Mouse (Mus musculus) stomach, embryonic 15.5 days (tissue): ENCODE data around the gene Vps8. TPM values are rescaled to one million over a fixed set of nuclear protein-coding genes. Genes with fewer than 3 reads are reported as not detected.
"Not testable (repeated sequence)": the region's sequence is repeated elsewhere in the genome, so short reads cannot be mapped to it uniquely, and the experiment has no call there.

Source experiments
- ATAC-seq: fragments of 200-750 bp; cut with Nextera tagmentation; 2 replicates; pipeline ENCODE4 v1.8.0; 2017; ENCODE audit warnings: low read depth, moderate number of reproducible peaks, moderate TSS enrichment; ENCODE audit not compliant: insufficient read depth, low FRiP score
- H3K27ac ChIP-seq: fragments of 300-500 bp; sonication (generic); 2 replicates; pipeline ENCODE4 v1.5.1; 2015; ENCODE audit warnings: mild to moderate bottlenecking, inconsistent platforms
- H3K27me3 ChIP-seq: fragments of 300-500 bp; sonication (generic); replicated peaks from 2 replicates; pipeline ENCODE4 v1.6.1; 2015; ENCODE audit warnings: inconsistent platforms
- H3K36me3 ChIP-seq: fragments of 300-500 bp; sonication (generic); 2 replicates; pipeline ENCODE4 v1.6.1; 2015; ENCODE audit warnings: inconsistent platforms
- H3K4me1 ChIP-seq: fragments of 300-500 bp; sonication (generic); 2 replicates; pipeline ENCODE4 v1.6.1; 2015; ENCODE audit warnings: inconsistent platforms
- H3K4me2 ChIP-seq: fragments of 300-500 bp; sonication (generic); 2 replicates; pipeline ENCODE4 v1.6.1; 2015; ENCODE audit warnings: mild to moderate bottlenecking, inconsistent platforms
- H3K4me3 ChIP-seq: fragments of 300-500 bp; sonication (generic); replicated peaks from 2 replicates; pipeline ENCODE4 v1.5.1; 2015; ENCODE audit warnings: inconsistent platforms
- H3K9ac ChIP-seq: fragments of 300-500 bp; sonication (generic); 2 replicates; pipeline ENCODE4 v1.6.1; 2015; ENCODE audit warnings: inconsistent platforms
- H3K9me3 ChIP-seq: fragments of 300-500 bp; sonication (generic); 2 replicates; pipeline ENCODE4 v1.6.1; 2016; ENCODE audit warnings: inconsistent platforms
- WGBS: fragments of 180-500 bp; shearing (Covaris S2); methylation state at CpG from one replicate; pipeline ENCODE4 v1.1.7; 2015; 5-methylcytosine and 5-hydroxymethylcytosine counted together
- polyA plus RNA-seq: library from polyadenylated mRNA; unstranded; fragments of >200 nt; fragmentation: Nextera tagmentation; extraction: Ambion mirVana; gene quantifications from 2 replicates; pipeline ENCODE4 v1.2.1, GENCODE M21; 2015

Vps8 gene
- polyA plus RNA-seq, 1 experiment from 2014 or later: 17.2 TPM

DNA sequence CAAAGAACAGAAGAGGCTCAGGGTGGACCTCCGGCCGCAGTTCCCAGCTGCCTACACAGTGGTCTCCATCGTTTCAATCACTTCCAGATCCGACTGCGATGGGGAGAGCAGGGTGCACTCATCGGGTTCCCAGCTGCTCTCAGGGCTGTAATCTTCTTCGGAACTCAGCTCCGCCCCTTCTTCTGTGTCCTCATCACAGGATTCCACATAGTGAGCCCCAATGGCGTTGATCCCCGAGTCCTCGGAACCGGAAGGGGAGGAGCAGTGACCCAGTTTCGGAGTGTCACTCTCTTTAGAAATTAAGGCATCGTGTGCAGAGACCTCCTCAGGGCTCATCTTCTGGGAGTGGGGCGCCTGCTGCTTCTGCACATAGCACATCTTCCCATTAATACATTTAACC lies 230.2 kb downstream of the Vps8 start:
- H3K4me1 ChIP-seq: no peaks in the 10 kb centered on the region
- H3K27me3 ChIP-seq: no peaks in the 10 kb centered on the region
- H3K9ac ChIP-seq: no peak overlapping the region
- H3K4me3 ChIP-seq: no peak overlapping the region
- no peak overlapping the region for H3K4me2 ChIP-seq
- WGBS: 80% methylated on average over 15 of the region's 15 CpGs
- ATAC-seq: no peak
- H3K9me3 ChIP-seq: no peaks in the 10 kb centered on the region
- no peaks in the 10 kb centered on the region for H3K36me3 ChIP-seq
- H3K27ac ChIP-seq: no peak overlapping the region

DNA sequence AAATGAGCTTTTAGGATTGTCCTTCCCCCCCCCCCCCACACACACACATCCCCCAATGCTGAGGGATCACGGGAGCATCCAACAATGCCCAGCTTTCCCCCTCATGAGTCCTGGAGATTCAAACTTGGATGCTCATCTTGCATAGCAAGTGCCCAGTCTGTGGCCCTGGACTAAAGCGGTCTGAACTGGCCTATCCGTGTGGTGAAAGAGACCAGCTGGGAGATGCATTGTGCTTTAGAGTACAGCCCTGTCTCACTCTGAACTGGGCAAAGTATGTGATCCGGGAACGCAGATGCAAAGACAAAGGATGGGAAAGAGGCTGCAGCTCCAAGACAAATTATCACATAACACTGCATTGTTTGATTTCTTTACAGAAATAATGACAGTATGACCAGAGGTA lies 231.5 kb downstream of the Vps8 start:
- H3K4me1 ChIP-seq: no peaks in the 10 kb centered on the region
- no peak overlapping the region for H3K4me3 ChIP-seq
- 85% methylated on average over 5 of the region's 5 CpGs for WGBS
- no peak for ATAC-seq
- no peaks in the 10 kb centered on the region for H3K27me3 ChIP-seq
- H3K36me3 ChIP-seq: no peaks in the 10 kb centered on the region
- no peaks in the 10 kb centered on the region for H3K9me3 ChIP-seq
- no peak overlapping the region for H3K27ac ChIP-seq
- no peak overlapping the region for H3K4me2 ChIP-seq
- H3K9ac ChIP-seq: no peak overlapping the region

DNA sequence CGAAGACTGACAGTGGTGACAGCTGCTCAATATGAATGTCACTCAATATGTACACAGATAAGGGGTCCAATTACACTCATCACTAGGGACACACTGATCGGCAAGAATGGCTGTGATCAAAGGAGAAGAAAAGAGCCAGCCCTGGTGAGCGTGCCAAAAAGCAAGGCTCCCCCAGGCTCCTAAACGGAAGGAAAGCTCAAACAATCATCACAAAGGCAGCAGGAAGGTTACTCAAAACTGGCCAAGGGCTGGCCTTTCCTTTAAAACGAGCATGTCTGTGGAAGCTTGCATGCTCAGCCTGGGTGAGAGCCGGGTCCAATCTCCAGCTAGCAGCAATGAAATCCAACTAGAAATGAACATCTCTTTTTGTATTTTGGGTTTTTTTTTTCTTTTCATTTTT lies 232.4 kb downstream of the Vps8 start:
- 45% methylated on average over 6 of the region's 6 CpGs for WGBS

DNA sequence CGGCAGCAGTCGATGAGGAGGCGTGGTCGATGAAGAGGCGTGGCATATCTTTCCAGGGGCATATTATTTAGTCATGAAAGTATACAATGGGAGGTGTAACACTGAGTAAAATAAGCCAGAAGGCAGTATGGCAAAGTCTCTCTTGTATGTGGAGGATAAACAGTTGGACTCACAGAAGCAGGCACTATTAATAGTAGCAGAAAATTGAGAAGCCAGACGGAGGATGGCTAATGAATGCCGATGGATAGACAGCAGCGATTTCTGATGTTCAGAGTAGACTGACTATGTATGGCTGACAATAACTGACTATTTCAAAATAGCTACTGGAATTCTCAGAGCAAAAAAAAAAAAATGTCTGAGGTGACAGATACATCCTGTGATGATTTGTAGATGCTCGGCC lies 233.0 kb downstream of the Vps8 start:
- no peak for ATAC-seq
- no peaks in the 10 kb centered on the region for H3K4me1 ChIP-seq
- H3K27ac ChIP-seq: no peak overlapping the region
- WGBS: 86% methylated on average over 9 of the region's 9 CpGs
- H3K9ac ChIP-seq: no peak overlapping the region
- no peaks in the 10 kb centered on the region for H3K36me3 ChIP-seq
- no peaks in the 10 kb centered on the region for H3K27me3 ChIP-seq
- H3K9me3 ChIP-seq: no peaks in the 10 kb centered on the region
- H3K4me3 ChIP-seq: no peak overlapping the region
- H3K4me2 ChIP-seq: no peak overlapping the region

More for the DNA sequence above, 232.4 kb downstream of the Vps8 start:
- Histone ChIP-seq H3K4me2 (no peak overlapping the region), H3K27ac (no peak overlapping the region), H3K9me3 (no peaks in the 10 kb centered on the region), H3K4me3 (no peak overlapping the region), H3K4me1 (no peaks in the 10 kb centered on the region), H3K36me3 (no peaks in the 10 kb centered on the region), H3K27me3 (no peaks in the 10 kb centered on the region), H3K9ac (no peak overlapping the region)
- ATAC-seq: no peak

DNA sequence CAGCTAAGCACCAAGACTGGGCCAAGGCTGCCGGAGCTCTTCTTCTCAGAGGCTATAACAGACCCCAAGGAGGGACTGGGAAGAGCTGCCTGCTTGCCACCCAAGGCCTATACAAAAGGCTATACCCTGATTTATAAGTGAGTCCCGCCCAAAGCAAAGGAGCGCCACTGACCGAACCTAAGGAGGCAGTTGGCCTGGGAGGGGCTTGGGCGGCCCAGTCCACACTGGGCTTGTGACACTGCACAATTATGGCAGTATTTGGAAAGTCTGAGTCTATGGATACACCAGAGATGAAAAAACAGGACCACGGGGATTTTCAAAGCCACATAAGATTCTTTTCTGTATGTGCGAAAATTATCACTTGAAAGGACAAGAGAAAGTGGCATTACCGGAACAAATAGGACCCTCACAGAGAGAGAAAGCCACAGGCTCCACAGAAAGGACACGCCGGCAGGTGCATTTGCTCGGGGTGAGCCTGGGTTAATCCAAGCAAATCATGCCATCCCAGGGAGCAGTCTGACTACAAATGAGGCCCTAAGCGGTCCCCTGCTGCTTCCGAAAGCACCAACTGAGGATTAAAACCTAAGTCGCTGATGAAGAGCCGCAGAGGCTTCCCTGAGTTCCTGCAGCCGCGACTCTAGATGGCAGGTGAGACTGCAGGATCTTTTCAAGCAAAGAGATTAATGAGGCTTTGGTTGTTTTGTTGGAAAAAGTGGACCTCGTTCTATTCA lies 241.9 kb downstream of the Vps8 start:
- H3K9ac ChIP-seq: no peak overlapping the region
- H3K27me3 ChIP-seq: no peaks in the 10 kb centered on the region
- WGBS: 45% methylated on average over 18 of the region's 18 CpGs
- H3K9me3 ChIP-seq: no peaks in the 10 kb centered on the region
- H3K4me3 ChIP-seq: no peak overlapping the region
- no peak overlapping the region for H3K27ac ChIP-seq
- ATAC-seq: no peak
- H3K36me3 ChIP-seq: no peaks in the 10 kb centered on the region
- H3K4me2 ChIP-seq: no peak overlapping the region
- no peaks in the 10 kb centered on the region for H3K4me1 ChIP-seq

DNA sequence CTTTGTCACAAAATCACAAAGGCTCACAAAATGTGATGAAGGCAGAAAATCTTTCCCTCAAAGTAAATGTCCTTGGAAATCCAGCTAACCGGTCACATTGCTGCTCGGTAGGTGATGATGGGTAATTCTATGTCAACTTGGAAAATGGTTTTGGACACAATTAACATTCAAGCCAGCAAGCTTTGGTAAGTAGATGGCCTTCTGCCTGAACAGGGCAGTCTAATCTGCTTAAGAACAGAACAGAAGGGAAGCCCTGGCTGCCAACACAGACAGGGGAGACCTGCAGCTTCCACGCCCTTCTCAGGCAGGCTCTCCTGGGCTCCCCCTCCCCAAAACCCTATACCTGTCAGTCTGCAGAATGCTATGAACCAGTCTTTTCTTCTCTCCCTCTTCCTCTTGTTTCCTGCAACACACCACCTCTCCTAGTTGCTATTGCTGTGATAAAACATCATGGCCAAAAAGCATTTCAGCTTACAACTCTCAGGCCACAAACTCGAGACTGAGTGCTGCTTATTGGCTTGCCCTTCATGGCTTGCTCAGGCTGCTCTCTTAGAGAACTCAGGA lies 242.6 kb downstream of the Vps8 start:
- no peak overlapping the region for H3K4me2 ChIP-seq

DNA sequence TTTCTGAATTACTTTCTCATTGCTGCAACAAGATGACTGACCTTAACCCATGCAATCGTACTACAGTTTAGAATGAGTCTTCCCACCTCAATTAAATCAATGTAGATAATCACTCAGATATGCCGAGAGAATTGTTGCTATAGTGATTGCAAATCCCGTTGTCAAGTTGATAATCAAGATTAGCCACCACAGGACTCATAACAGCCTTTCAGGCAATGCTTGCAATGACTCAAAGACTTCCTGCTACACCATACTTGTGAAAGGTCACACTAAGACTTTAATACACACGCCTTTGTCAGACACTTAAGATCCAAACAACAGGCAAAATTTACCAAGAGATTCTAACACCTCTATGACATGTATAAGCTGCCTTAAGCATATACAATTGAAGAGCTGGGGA lies 249.0 kb downstream of the Vps8 start:
- no peak overlapping the region for H3K4me3 ChIP-seq
- H3K4me1 ChIP-seq: no peaks in the 10 kb centered on the region
- H3K27me3 ChIP-seq: no peaks in the 10 kb centered on the region
- H3K4me2 ChIP-seq: no peak overlapping the region
- 75% methylated on average over 4 of the region's 4 CpGs for WGBS
- H3K27ac ChIP-seq: no peak overlapping the region
- no peak overlapping the region for H3K9ac ChIP-seq
- peaks cover 3% of the 10 kb centered on the region; the same call in 1 of the 2 replicates for H3K36me3 ChIP-seq
- ATAC-seq: no peak
- H3K9me3 ChIP-seq: no peaks in the 10 kb centered on the region

More for the DNA sequence above, 242.6 kb downstream of the Vps8 start:
- H3K4me1 ChIP-seq: no peaks in the 10 kb centered on the region
- H3K36me3 ChIP-seq: no peaks in the 10 kb centered on the region
- no peaks in the 10 kb centered on the region for H3K9me3 ChIP-seq
- ATAC-seq: no peak
- 38% methylated on average over 4 of the region's 4 CpGs for WGBS
- H3K27ac ChIP-seq: no peak overlapping the region
- H3K4me3 ChIP-seq: no peak overlapping the region
- H3K27me3 ChIP-seq: no peaks in the 10 kb centered on the region
- H3K9ac ChIP-seq: no peak overlapping the region

DNA sequence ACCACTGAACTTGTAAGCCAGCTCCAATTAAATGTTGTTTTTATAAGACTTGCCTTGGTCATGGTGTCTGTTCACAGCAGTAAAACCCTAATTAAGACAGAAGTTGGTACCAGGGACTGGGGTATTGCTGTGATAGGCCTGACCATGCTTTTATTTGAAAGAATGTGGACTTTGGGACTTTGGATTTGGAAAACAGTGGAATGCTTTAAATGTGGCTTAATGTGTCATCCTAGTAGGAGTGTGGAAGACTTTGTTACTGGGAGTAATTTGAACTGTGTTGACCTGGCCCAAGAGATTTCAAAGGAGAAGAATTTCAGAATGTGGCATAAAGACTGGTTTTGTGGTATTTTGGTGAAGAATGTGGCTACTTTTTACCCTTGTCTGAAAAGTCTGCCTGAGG lies 250.1 kb downstream of the Vps8 start:
- not testable (repeated sequence) for H3K36me3 ChIP-seq, H3K9ac ChIP-seq, ATAC-seq, H3K9me3 ChIP-seq, H3K4me2 ChIP-seq, H3K27ac ChIP-seq, H3K27me3 ChIP-seq, H3K4me3 ChIP-seq, H3K4me1 ChIP-seq

DNA sequence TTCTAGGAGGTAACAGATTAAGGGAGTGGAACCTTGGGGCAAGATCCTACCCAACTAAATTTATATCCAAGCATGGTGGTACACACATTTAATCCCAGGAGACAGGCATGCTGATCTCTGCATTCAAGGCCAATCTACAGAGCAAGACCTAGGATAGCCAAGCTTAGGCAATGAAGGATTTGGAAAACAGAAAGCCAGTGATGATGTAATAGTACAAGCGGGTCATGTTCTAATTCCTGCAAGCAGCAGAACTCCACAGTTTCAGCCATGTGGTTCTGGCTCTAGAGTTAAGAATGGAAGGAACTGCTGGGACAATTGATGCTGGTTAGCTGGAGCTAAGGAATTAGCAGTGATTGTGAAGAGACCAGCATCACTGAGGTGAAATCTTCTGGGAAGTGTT lies 250.7 kb downstream of the Vps8 start:
- not testable (repeated sequence) for H3K4me3 ChIP-seq, H3K9me3 ChIP-seq, H3K27ac ChIP-seq, H3K27me3 ChIP-seq, ATAC-seq, H3K9ac ChIP-seq, H3K4me2 ChIP-seq, H3K36me3 ChIP-seq, H3K4me1 ChIP-seq
- WGBS: 94% methylated on average over 1 of the region's 1 CpGs

DNA sequence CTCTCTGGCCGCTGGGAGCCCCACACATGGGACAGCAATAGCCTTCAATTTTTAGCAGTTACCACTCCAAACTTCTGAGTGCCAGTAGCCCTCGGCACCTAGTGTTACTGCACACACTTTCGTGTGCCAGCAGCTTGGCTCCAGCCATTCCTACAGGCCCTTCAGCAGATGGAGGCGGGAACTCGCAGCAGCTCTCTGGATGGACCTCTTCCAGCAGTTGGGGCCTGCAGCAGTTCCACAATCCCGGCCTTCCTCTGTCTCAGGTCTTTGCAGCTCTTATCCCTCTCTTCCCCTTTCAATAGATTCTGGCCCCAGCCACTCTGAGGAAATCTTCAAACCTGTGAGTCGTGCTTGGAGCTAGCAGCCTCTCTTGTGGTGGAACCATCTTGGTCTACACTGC lies 253.9 kb downstream of the Vps8 start:
- WGBS: 84% methylated on average over 7 of the region's 7 CpGs
- peaks cover 7% of the 10 kb centered on the region; the same call in 1 of the 2 replicates for H3K36me3 ChIP-seq
- no peaks in the 10 kb centered on the region for H3K4me1 ChIP-seq
- H3K27ac ChIP-seq: no peak overlapping the region
- no peak for ATAC-seq
- no peak overlapping the region for H3K4me3 ChIP-seq
- no peak overlapping the region for H3K4me2 ChIP-seq
- H3K9ac ChIP-seq: no peak overlapping the region
- no peaks in the 10 kb centered on the region for H3K27me3 ChIP-seq
- H3K9me3 ChIP-seq: no peaks in the 10 kb centered on the region

DNA sequence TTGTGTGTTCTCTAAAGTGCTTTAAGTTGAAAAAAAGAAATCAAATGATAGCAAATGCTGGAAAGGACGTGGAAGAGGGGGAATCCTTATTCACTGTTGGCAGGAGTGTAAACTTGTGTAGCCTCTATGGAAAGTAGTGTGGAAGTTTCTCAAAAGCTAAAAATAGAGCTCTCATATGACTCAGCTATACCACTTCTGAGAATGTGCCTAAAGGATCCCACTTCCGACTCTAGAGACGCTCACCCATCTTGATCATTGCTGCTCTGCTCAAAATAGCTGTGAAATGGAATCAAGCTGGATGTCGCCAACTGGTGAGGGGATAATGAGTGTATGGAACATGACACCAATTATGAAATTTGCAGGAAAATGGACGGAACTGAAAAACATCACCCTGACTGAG lies 264.5 kb downstream of the Vps8 start:
- WGBS: 82% methylated on average over 5 of the region's 5 CpGs
- H3K27ac ChIP-seq: no peak overlapping the region
- H3K4me3 ChIP-seq: no peak overlapping the region
- H3K27me3 ChIP-seq: no peaks in the 10 kb centered on the region
- H3K4me2 ChIP-seq: no peak overlapping the region
- H3K36me3 ChIP-seq: no peaks in the 10 kb centered on the region
- peaks cover 3% of the 10 kb centered on the region; the same call in 1 of the 2 replicates for H3K4me1 ChIP-seq
- H3K9ac ChIP-seq: no peak overlapping the region
- no peak for ATAC-seq
- H3K9me3 ChIP-seq: no peaks in the 10 kb centered on the region

DNA sequence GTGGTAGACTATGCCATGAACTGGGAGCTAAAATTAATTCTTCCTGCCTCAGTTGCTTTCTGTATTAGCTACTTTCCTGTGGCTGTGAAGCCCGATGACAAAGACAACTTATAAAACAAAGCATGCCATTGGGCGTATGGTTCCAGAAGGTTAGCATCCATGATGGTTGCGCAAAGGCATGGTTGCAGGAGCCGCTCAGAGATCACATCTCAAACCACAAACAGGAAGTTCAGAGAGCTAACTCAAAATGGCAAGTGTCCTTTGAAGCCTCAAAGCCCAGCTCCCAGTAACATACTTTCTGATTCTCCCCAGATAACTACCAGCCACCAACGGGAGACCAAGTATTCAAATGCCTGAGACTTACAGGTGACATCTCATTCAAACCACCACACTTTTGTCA lies 266.2 kb downstream of the Vps8 start:
- 83% methylated on average over 5 of the region's 5 CpGs for WGBS
- Histone ChIP-seq H3K4me1 (peaks cover 3% of the 10 kb centered on the region; the same call in 1 of the 2 replicates), H3K36me3 (no peaks in the 10 kb centered on the region), H3K4me2 (no peak overlapping the region), H3K27me3 (no peaks in the 10 kb centered on the region), H3K4me3 (no peak overlapping the region), H3K9me3 (no peaks in the 10 kb centered on the region), H3K9ac (no peak overlapping the region), H3K27ac (no peak overlapping the region)
- ATAC-seq: no peak
